Mouse (Mus musculus): ENCODE measurements at regions not wholly inside any gene's neighbourhood (a gene's known extent, or its start where the extent isn't known, plus 50 kb on each side); places are given as distances from the start of the nearest gene placed in this dataset.

DNA sequence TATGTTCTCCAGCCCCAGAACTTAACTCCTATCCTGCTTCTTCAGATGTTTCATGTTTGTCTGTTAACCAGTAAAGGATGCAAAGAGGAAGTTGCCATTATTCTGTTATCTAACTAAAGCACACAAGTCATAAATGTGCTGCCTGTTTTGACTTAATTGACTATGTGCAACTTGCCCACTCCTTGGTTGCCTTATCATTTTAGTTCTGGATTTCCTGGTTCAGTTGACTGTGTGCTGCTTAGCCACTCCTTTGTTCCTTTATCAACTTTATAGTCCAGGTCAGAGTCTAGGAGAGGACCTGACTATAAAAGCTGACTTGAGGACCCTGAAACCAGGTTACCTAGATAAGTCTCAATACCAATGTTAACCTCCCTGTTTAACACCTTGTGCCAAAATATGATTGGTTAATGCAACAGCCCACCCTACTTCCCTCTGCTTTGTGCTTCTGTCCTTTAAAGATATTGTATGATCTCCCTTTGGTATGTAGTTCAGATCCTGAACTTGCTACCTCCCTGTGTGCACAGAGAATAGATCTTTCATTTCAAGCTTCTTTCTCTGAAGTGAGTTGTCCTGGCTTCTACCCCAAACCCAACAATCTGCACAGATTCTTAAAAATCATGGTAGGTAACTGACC, 721.2 kb upstream of the Lcorl start:
- H3K4me3 ChIP-seq (ENCODE audit: low read length): no peak overlapping the region
- no peak overlapping the region for H3K9ac ChIP-seq (replicated peaks; ENCODE audit: low read length)
- no peaks in the 10 kb centered on the region for H3K27me3 ChIP-seq (ENCODE audit: insufficient read depth, low read length)
- H3K36me3 ChIP-seq (ENCODE audit: insufficient read depth, low read length): no peaks in the 10 kb centered on the region
- H3K27ac ChIP-seq (ENCODE audit: low read length): no peak overlapping the region
- no peak overlapping the region for H3K4me2 ChIP-seq (replicated peaks; ENCODE audit: low read depth, low read length)
- no peak for ATAC-seq (ENCODE audit: low FRiP score, low TSS enrichment)
- H3K4me1 ChIP-seq (ENCODE audit: insufficient read depth, low read length): no peaks in the 10 kb centered on the region
- no peaks in the 10 kb centered on the region for H3K9me3 ChIP-seq (ENCODE audit: low read length)

DNA sequence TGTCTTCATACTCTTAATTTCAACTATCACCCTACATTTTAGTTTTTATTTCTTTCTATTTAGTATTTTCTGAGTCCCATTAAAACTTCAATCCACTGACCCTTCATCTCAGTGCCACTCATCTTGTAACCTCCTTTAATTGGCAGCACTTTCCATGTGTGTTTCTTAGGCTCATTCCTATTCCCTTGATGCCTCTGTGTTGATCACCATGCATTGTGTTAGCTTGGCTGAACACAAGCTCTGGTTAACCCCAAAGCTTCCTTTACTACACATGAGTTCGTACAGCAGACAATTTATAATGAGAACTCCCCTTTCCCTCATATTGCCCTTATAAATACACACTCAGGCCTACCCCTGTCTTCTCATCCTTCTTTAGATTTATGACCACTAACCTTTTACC, 716.5 kb upstream of the Lcorl start:
- 49% methylated on average over 1 of the region's 1 CpGs for WGBS
- no peaks in the 10 kb centered on the region for H3K9me3 ChIP-seq (ENCODE audit: low read length)
- H3K36me3 ChIP-seq (ENCODE audit: insufficient read depth, low read length): no peaks in the 10 kb centered on the region
- H3K4me3 ChIP-seq (ENCODE audit: low read length): no peak overlapping the region
- peak overlapping the region; percentile 34; the same call in 1 of the 2 replicates for H3K27ac ChIP-seq (ENCODE audit: low read length)
- H3K4me2 ChIP-seq (replicated peaks; ENCODE audit: low read depth, low read length): no peak overlapping the region
- no peak overlapping the region for H3K9ac ChIP-seq (replicated peaks; ENCODE audit: low read length)
- no peak for ATAC-seq (ENCODE audit: low FRiP score, low TSS enrichment)
- H3K4me1 ChIP-seq (ENCODE audit: insufficient read depth, low read length): no peaks in the 10 kb centered on the region
- H3K27me3 ChIP-seq (ENCODE audit: insufficient read depth, low read length): no peaks in the 10 kb centered on the region

DNA sequence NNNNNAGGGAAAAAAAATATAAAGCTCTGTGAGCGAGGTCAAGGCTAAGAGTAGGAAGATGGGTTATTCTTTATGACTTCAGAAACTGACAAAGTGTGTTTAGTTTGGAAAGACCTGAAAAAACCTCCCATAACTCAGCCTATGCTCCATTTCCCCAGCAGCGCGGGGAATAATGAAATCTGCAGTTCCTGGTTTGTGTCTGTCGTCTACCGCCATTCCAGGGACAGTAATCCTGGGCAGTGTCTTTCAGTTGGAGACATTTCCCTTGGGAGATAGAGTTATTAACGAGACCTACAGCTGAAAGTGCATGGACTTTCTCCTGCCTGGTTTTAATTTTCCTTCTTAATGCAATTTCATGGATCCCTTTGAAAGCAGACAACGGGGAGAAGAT, 715.9 kb upstream of the Lcorl start:
- H3K4me3 ChIP-seq (ENCODE audit: low read length): no peak overlapping the region
- WGBS: 69% methylated on average over 7 of the region's 7 CpGs
- H3K9ac ChIP-seq (replicated peaks; ENCODE audit: low read length): no peak overlapping the region
- no peaks in the 10 kb centered on the region for H3K4me1 ChIP-seq (ENCODE audit: insufficient read depth, low read length)
- no peaks in the 10 kb centered on the region for H3K9me3 ChIP-seq (ENCODE audit: low read length)
- H3K36me3 ChIP-seq (ENCODE audit: insufficient read depth, low read length): no peaks in the 10 kb centered on the region
- no peak overlapping the region for H3K27ac ChIP-seq (ENCODE audit: low read length)
- H3K4me2 ChIP-seq (replicated peaks; ENCODE audit: low read depth, low read length): no peak overlapping the region
- no peaks in the 10 kb centered on the region for H3K27me3 ChIP-seq (ENCODE audit: insufficient read depth, low read length)
- peak; percentile 73; the same call in 1 of the 2 replicates for ATAC-seq (ENCODE audit: low FRiP score, low TSS enrichment)

DNA sequence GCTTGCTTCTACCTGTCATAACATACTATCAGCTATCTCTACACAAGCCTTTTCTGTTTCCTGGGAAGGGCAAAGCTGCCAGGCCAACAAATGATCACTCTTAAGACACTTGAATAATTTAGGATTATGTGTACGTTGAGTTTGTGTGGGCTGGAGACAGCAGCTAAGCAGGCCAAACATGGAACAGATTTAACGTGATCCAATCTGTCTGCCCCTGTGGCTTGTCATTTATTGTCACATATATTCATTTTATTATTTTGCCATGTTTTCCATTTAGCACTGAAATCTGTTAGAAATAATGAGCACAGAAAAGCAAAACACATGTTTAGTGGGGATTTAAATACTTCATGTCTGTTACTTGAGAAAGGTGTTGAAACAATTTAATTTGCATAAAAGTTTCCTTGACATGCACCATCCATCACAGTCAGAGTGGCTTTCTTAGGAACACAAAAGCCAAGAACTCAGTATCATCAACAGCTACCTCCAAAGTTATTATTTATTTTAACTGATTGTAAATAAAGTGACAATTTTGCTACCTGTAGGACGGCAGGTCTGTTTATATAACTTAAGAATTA, 699.4 kb upstream of the Lcorl start:
- H3K36me3 ChIP-seq (ENCODE audit: insufficient read depth, low read length): no peaks in the 10 kb centered on the region
- no peak for ATAC-seq (ENCODE audit: low FRiP score, low TSS enrichment)
- WGBS: 64% methylated on average over 3 of the region's 3 CpGs

DNA sequence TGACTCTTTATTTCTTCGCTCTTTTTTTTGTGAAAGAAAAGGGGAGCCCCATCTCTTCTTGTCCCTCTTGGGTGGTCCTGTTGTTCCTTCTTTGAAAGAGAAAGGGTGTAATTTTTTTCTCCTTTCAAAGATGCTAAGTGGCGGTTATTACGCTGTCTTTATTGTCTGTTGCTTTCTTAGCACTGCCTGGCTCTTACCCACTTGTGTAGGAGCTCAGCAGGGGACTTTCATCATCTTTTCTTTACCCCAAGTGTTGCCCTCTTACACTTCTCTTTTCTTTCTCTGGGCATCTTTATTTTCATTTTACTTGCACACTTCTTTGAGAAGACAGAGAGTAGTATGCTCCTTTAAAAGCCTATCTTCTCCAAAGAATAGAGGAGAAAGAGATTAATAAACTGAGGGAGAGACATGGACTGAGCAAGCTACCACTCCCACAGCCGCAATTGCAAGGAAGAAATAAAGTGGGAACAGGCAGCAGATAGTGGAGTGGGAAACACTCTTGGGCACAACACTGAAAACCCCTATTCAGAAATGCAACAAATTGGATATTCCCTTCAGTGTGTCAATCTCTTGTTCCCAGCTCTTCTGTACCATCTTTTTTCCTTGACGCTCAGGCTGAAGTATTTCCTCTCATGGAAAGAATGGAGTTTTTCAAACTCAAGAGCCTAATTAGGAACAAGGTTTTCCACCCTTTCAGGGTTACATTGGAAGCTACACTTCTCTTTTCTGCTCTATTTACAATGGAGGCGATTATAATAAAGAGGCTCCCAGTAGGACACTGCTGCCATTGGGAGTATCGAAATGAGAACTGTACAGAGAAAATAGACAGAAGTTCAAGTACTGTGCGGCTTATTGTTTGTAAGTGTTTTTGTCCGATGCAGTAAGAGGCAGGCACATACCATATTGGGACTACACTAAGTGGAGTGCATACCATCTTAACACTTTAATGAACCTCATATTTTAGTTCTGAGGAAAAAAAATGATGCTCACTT, 684.2 kb upstream of the Lcorl start:
- WGBS: 75% methylated on average over 9 of the region's 9 CpGs
- no peaks in the 10 kb centered on the region for H3K27me3 ChIP-seq (ENCODE audit: insufficient read depth, low read length)
- no peaks in the 10 kb centered on the region for H3K9me3 ChIP-seq (ENCODE audit: low read length)
- H3K27ac ChIP-seq (ENCODE audit: low read length): no peak overlapping the region
- no peak overlapping the region for H3K4me3 ChIP-seq (ENCODE audit: low read length)
- H3K4me2 ChIP-seq (replicated peaks; ENCODE audit: low read depth, low read length): no peak overlapping the region
- no peaks in the 10 kb centered on the region for H3K36me3 ChIP-seq (ENCODE audit: insufficient read depth, low read length)
- H3K9ac ChIP-seq (replicated peaks; ENCODE audit: low read length): no peak overlapping the region
- H3K4me1 ChIP-seq (ENCODE audit: insufficient read depth, low read length): no peaks in the 10 kb centered on the region
- no peak for ATAC-seq (ENCODE audit: low FRiP score, low TSS enrichment)

More for the DNA sequence above, 699.4 kb upstream of the Lcorl start:
- Histone ChIP-seq H3K27me3 (ENCODE audit: insufficient read depth, low read length) (no peaks in the 10 kb centered on the region), H3K27ac (ENCODE audit: low read length) (no peak overlapping the region), H3K9ac (replicated peaks; ENCODE audit: low read length) (no peak overlapping the region), H3K4me1 (ENCODE audit: insufficient read depth, low read length) (no peaks in the 10 kb centered on the region), H3K9me3 (ENCODE audit: low read length) (no peaks in the 10 kb centered on the region), H3K4me2 (replicated peaks; ENCODE audit: low read depth, low read length) (no peak overlapping the region), H3K4me3 (ENCODE audit: low read length) (no peak overlapping the region)

Data from kidney, embryonic 16.5 days (tissue).